Comparison of ENCODE assay signal across 8 mouse cellular contexts in genomic region chr15:103130729-103131128, GRCm38 (mm10). TPM values are rescaled to one million over a fixed set of nuclear protein-coding genes. Genes with fewer than 3 reads are reported as not detected.
DNase-seq lines count a peak whose midpoint lies in the region; ATAC-seq and TF ChIP-seq lines count a peak whose summit lies in the region.

No protein-coding gene starts in this region.

- no peaks in the 10 kb centered on the region for H3K36me3 ChIP-seq in thymus, adult 2 months (ENCODE audit: control insufficient read depth, insufficient read depth, low read length)
- no peaks in the 10 kb centered on the region for H3K36me3 ChIP-seq in intestine, embryonic 15.5 days

- no peak overlapping the region for H3K27ac ChIP-seq in thymus, adult 2 months (ENCODE audit: control insufficient read depth, insufficient read depth, low read length)
- H3K27ac ChIP-seq in intestine, embryonic 15.5 days, result no peak overlapping the region

- WGBS in thymus, adult 2 months, result 85% methylated on average over 1 of the region's 1 CpGs
- WGBS in intestine, embryonic 15.5 days, result 83% methylated on average over 1 of the region's 1 CpGs

- ATAC-seq in inflammation-experienced regulatory T-cells, adult 6 months, result no peak
- ATAC-seq in intestine, embryonic 15.5 days, result no peak

- no peak overlapping the region for H3K4me3 ChIP-seq in thymus, adult 2 months (ENCODE audit: control insufficient read depth, insufficient read depth, low read length)
- H3K4me3 ChIP-seq in intestine, embryonic 15.5 days (replicated peaks), result no peak overlapping the region

- no peaks in the 10 kb centered on the region for H3K9me3 ChIP-seq in intestine, embryonic 15.5 days

- intact Hi-C loops in heart, postnatal 36 days (cut with DNase I), result loop anchor here (2.0 kb wide), 2 partner anchors 118 to 144 kb away; no protein-coding TSS in a partner anchor

- no peaks in the 10 kb centered on the region for H3K4me1 ChIP-seq in thymus, adult 2 months (replicated peaks; ENCODE audit: control insufficient read depth, insufficient read depth, low read length)
- peaks cover 21% of the 10 kb centered on the region for H3K4me1 ChIP-seq in intestine, embryonic 15.5 days (replicated peaks)

- DNase-seq in heart, postnatal 36 days, result peak; percentile 9 to 15
- DNase-seq in heart, adult 11 months, result no peak
- peak; percentile 33 for DNase-seq in thymus, adult 2 months
- no peak for DNase-seq in thymus, postnatal 36 days
- peak; percentile 20 for DNase-seq in c-Kit-negative CD71-positive TER-119-positive erythroid progenitor cells, embryonic 14.5 days (ENCODE audit: low read depth, low spot score)
- DNase-seq in yolk sac, embryonic 10.5 days (ENCODE audit: low spot score), result no peak

- H3K4me2 ChIP-seq in intestine, embryonic 15.5 days (replicated peaks), result no peak overlapping the region

- no peaks in the 10 kb centered on the region; the same call in 1 of the 2 replicates for H3K27me3 ChIP-seq in thymus, adult 2 months (ENCODE audit: control insufficient read depth, insufficient read depth, low read length)
- H3K27me3 ChIP-seq in intestine, embryonic 15.5 days (replicated peaks), result peaks cover 40% of the 10 kb centered on the region

- no peak overlapping the region for H3K9ac ChIP-seq in intestine, embryonic 15.5 days

- no peak for TF ChIP-seq CTCF in thymus, adult 2 months (IDR thresholded peaks at IDR 0.05; ENCODE audit: borderline replicate concordance, control insufficient read depth, extremely low read depth, insufficient read depth, low read length, poor library complexity)

- TF ChIP-seq POLR2A in thymus, adult 2 months (IDR thresholded peaks at IDR 0.05; ENCODE audit: control insufficient read depth, extremely low read depth, insufficient read depth, low read length, poor library complexity), result no peak

RNA-seq across cellular contexts. Expression of gene Smug1, which starts 36.2 kb away (rescaled TPM):
- 10 to 100 TPM; 13.2 to 15.7 TPM for total RNA-seq in heart, postnatal 36 days (2021)
- 24.2 and 25.1 TPM in 2 replicates for polyA plus RNA-seq in thymus, adult 2 months (2012; rRNA removed)
- polyA plus RNA-seq in inflammation-experienced regulatory T-cells, adult 6 months (2017; shearing (Covaris generic)), result 1 to 10 TPM; 3.8 to 7.3 (median 6.4) TPM
- polyA plus RNA-seq in intestine, embryonic 15.5 days (2015; fragmentation: Nextera tagmentation; extraction: Ambion mirVana), result 17.8 and 18.2 TPM in 2 replicates

Comparison
In these comparisons a context has a peak if more than half of its experiments do, and no peak if none do; other contexts are left out.
1. DNase-seq: peak in heart, postnatal 36 days (2 of 2), thymus, adult 2 months (single experiment) and c-Kit-negative CD71-positive TER-119-positive erythroid progenitor cells, embryonic 14.5 days (single experiment); none in heart, adult 11 months (single experiment), thymus, postnatal 36 days (0 of 2) and yolk sac, embryonic 10.5 days (single experiment).